Mouse (Mus musculus) limb, embryonic 10.5 days (tissue): ENCODE results near the gene Dusp22. TPM values are rescaled to one million over a fixed set of nuclear protein-coding genes. Genes with fewer than 3 reads are reported as not detected.

Experiments
- DNase-seq: peaks from one replicate; pipeline ENCODE4 v3.0.0-alpha.2; 2017; ENCODE audit warnings: low spot score
- H3K27ac ChIP-seq: fragments of 300-500 bp; sonication (generic); 2 replicates; pipeline ENCODE4 v1.5.1; 2016; ENCODE audit warnings: mild to moderate bottlenecking
- H3K27me3 ChIP-seq: fragments of 300-500 bp; sonication (generic); 2 replicates; pipeline ENCODE4 v1.6.1; 2016; ENCODE audit warnings: low read depth, mild to moderate bottlenecking; ENCODE audit not compliant: poor library complexity, severe bottlenecking
- H3K36me3 ChIP-seq: fragments of 300-500 bp; sonication (generic); 2 replicates; pipeline ENCODE4 v1.6.1; 2016; ENCODE audit warnings: mild to moderate bottlenecking, moderate library complexity
- H3K4me1 ChIP-seq: fragments of 300-500 bp; sonication (generic); 2 replicates; pipeline ENCODE4 v1.6.1; 2016
- H3K4me3 ChIP-seq: fragments of 300-500 bp; sonication (generic); 2 replicates; pipeline ENCODE4 v1.5.1; 2016; ENCODE audit warnings: mild to moderate bottlenecking, moderate library complexity
- H3K9me3 ChIP-seq: fragments of 300-500 bp; sonication (generic); replicated peaks from 2 replicates; pipeline ENCODE4 v1.6.1; 2016; ENCODE audit warnings: mild to moderate bottlenecking
- WGBS: fragments of 180-500 bp; shearing (Covaris S2); methylation state at CpG from one replicate; pipeline ENCODE4 v1.1.7; 2016; 5-methylcytosine and 5-hydroxymethylcytosine counted together
- polyA plus RNA-seq: library from polyadenylated mRNA; unstranded; fragments of >200 nt; fragmentation: Nextera tagmentation; extraction: Ambion mirVana; gene quantifications from 2 replicates; pipeline ENCODE4 v1.2.1, GENCODE M21; 2016

Gene Dusp22
- polyA plus RNA-seq, 1 experiment from 2014 or later, result 17.5 TPM

DNA sequence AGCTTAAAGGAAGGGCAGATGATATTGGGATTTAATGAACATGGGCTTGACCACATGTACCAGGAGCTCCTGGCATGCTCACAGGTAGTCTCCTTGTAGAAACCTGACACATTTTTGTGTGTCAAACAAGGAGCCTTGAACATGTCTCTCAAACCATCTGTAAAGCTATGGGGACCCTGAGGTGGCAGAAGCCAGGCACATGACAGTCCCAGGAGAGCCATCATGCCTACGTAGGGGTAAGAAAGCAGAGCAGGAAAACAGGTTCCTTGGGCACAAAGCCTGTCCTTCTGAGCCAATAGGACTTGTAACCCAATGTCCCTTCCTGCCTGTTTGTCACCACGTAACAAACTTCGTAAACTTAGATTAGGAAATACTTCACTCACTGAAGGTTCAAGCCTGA, 51.9 kb downstream of the Dusp22 start:
- DNase-seq, result no peak
- Histone ChIP-seq H3K36me3 (no peaks in the 10 kb centered on the region), H3K4me1 (no peaks in the 10 kb centered on the region), H3K9me3 (no peaks in the 10 kb centered on the region), H3K27ac (no peak overlapping the region), H3K4me3 (no peak overlapping the region), H3K27me3 (no peaks in the 10 kb centered on the region)
- 96% methylated on average over 3 of the region's 3 CpGs for WGBS

DNA sequence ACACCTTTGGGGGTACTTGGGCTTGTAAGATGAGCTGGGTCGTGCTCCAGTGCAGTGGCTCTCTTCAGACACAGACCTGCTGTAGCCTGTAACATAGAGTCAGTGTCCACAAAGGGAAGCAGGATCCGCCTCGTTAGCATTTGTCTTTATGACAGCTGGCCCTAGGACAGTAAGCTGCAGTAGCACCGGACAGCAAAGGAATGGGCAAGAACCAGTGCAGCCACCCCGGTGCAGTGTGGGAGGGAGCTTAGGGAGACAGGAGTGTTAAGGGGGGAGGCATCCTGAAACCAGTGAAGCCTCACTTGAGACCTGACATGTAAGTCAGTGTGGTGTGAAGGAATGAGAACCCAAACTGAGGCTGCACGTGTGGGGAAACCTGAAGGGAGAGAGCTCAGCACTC, 52.5 kb downstream of the Dusp22 start:
- DNase-seq, result no peak
- 82% methylated on average over 6 of the region's 6 CpGs for WGBS
- Histone ChIP-seq H3K4me3 (no peak overlapping the region), H3K27me3 (no peaks in the 10 kb centered on the region), H3K9me3 (no peaks in the 10 kb centered on the region), H3K36me3 (no peaks in the 10 kb centered on the region), H3K4me1 (no peaks in the 10 kb centered on the region), H3K27ac (no peak overlapping the region)

DNA sequence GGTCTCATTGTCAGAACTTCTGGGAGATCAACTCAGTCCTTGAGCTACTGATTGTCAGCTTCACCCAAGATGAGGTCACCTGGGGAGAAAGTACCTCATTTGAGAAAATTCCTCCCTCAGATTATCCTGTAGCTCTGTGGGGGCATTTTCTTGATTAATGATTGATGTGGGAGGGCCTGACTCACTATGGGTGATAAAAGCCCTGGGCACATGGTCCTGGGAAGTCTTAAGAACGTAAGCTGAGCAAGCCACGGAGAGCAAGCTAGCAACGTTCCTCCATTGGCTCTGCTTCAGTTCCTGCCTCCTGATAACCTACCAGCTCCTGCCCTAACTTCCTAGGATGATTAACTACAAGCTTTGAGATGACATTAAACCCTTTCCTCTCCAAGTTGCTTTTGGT, 53.8 kb downstream of the Dusp22 start:
- no peak for DNase-seq
- 82% methylated on average over 3 of the region's 3 CpGs for WGBS
- Histone ChIP-seq H3K27ac (no peak overlapping the region), H3K4me3 (no peak overlapping the region), H3K27me3 (no peaks in the 10 kb centered on the region), H3K9me3 (no peaks in the 10 kb centered on the region), H3K4me1 (no peaks in the 10 kb centered on the region), H3K36me3 (no peaks in the 10 kb centered on the region)

DNA sequence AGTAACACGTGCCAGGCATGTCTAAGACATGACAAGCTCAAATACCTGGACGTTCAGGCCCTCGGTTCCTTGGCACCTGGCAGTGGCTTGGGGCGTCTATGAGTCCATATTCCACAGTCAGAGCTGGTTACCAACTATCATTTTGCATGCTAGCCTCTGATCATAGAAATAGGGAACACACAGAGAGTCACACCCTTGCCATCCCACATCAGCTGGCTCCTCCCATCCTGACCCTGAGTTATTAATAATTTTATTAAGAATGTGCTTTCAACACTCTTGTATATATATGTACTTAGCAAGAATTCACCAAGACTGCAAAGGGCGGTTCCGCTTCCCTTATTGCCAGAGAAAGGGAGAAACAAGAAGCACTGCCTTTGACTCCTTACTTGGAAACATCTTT, 54.8 kb downstream of the Dusp22 start:
- Histone ChIP-seq H3K36me3 (no peaks in the 10 kb centered on the region), H3K27me3 (no peaks in the 10 kb centered on the region), H3K4me1 (peaks cover 7% of the 10 kb centered on the region; the same call in 1 of the 2 replicates), H3K4me3 (no peak overlapping the region), H3K9me3 (no peaks in the 10 kb centered on the region), H3K27ac (no peak overlapping the region)
- WGBS, result 91% methylated on average over 6 of the region's 6 CpGs
- DNase-seq, result no peak

DNA sequence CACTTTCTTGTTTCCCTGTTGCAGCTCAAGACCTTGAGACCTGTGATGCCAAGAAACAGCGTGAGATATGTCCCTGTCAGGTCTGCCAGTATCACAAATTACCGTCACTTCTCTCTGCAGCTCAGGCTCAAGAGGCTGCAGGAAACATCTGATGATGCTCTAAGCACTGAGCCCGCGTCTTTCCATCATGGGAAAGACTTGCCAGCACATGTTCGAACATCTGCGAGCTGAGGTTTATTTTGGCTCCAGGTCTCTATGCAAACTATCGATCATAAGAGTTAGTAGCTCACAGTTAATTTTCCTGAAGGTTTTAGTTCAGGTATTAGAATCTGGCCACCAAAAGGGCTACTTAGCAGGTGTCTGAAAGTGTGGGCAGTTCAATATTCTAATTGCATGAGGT, 55.3 kb downstream of the Dusp22 start:
- Histone ChIP-seq H3K36me3 (no peaks in the 10 kb centered on the region), H3K27me3 (no peaks in the 10 kb centered on the region), H3K27ac (no peak overlapping the region), H3K9me3 (no peaks in the 10 kb centered on the region), H3K4me1 (peaks cover 7% of the 10 kb centered on the region; the same call in 1 of the 2 replicates), H3K4me3 (no peak overlapping the region)
- 84% methylated on average over 7 of the region's 7 CpGs for WGBS
- no peak for DNase-seq

DNA sequence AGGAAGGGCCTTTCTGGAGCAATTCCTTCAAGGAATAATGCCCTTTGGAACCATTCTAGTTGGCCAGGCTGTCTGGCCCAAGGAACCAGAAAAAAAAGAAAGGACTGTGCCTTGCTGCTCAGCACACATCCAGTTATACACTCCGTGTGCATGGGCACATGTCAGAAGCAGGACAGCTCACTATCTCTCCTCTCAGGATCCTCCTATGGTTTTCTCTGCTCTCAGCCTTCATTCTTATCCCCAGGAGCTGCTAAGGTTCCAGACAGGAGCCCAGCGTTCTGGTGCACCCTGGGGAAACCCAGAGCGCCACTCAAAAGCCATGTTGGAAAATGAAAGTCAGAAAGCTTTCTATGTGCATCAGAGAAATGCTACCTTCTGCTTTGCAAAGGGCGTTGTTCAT, 55.8 kb downstream of the Dusp22 start:
- Histone ChIP-seq H3K27ac (no peak overlapping the region), H3K9me3 (no peaks in the 10 kb centered on the region), H3K27me3 (no peaks in the 10 kb centered on the region), H3K36me3 (no peaks in the 10 kb centered on the region), H3K4me3 (no peak overlapping the region), H3K4me1 (peaks cover 7% of the 10 kb centered on the region; the same call in 1 of the 2 replicates)
- 87% methylated on average over 4 of the region's 4 CpGs for WGBS
- DNase-seq, result no peak

DNA sequence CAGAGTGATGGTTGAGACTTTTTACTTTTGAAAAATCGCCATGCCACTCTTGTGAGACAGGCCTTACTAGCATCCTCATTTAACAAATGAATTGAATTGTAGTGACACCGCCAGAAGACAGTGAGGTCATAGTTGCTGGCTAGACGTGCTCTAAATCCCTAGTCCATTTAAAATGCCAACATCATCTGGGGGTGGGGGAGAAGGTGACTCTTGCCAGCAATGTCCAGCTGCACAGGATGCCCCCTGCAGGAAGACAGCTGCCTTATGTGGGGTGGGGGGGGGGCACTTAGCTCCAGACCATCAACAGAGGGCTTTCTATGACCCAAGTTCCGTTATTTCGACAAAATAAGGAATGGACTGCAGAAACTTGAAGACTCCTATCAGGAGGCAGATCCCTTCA, 56.8 kb downstream of the Dusp22 start:
- WGBS, result 80% methylated on average over 5 of the region's 5 CpGs

DNA sequence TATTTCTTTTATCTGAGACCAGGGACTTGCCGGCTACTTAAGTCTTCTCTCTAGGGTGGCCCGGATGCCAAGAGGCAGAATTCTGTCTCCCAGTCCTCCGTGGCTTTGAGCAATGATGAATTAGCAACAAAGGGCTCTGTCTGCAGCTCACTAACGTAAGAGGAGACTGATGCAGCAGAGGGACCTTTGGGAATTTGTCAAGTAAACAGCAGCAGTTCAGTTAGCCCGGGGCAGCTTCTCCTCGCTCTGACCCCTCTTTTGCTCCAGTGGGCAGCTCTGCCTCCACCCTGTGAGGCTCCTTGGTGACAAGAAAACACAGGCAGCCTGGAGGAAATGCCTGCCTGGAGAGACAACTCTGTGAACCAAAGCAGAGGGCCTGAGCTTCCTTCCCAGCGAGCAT, 62.8 kb downstream of the Dusp22 start:
- WGBS, result 29% methylated on average over 7 of the region's 7 CpGs
- no peak overlapping the region for H3K27ac ChIP-seq

More for the DNA sequence above, 56.8 kb downstream of the Dusp22 start:
- no peak overlapping the region for H3K4me3 ChIP-seq
- no peak for DNase-seq
- no peaks in the 10 kb centered on the region for H3K27me3 ChIP-seq
- no peaks in the 10 kb centered on the region for H3K9me3 ChIP-seq
- peaks cover 7% of the 10 kb centered on the region; the same call in 1 of the 2 replicates for H3K4me1 ChIP-seq
- H3K27ac ChIP-seq, result no peak overlapping the region
- no peaks in the 10 kb centered on the region for H3K36me3 ChIP-seq

DNA sequence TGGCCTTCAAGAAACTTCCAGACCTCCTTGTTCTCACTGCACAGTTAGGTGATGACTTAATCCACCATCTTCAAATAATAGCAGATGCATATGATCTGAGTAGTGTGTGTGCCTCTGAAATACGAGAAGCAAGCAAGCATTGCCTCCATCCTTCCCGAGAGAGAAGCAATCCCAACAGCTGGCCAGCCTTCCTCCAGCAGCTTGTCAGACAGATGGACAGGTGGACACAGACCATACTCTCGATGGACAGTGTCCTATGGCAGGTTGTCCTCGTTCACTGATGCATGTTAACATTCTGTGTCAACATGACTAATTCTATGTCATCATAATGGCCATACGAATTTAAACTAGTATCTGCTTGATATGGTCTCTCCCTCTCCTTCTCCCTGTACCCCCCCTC, 63.5 kb downstream of the Dusp22 start:
- Histone ChIP-seq H3K4me1 (peaks cover 16% of the 10 kb centered on the region; the same call in 1 of the 2 replicates), H3K27me3 (no peaks in the 10 kb centered on the region), H3K4me3 (no peak overlapping the region), H3K27ac (no peak overlapping the region), H3K9me3 (no peaks in the 10 kb centered on the region), H3K36me3 (no peaks in the 10 kb centered on the region)
- 57% methylated on average over 5 of the region's 5 CpGs for WGBS
- DNase-seq, result no peak

More for the DNA sequence above, 62.8 kb downstream of the Dusp22 start:
- H3K9me3 ChIP-seq, result no peaks in the 10 kb centered on the region
- no peak for DNase-seq
- H3K36me3 ChIP-seq, result no peaks in the 10 kb centered on the region
- H3K27me3 ChIP-seq, result no peaks in the 10 kb centered on the region
- H3K4me3 ChIP-seq, result no peak overlapping the region
- H3K4me1 ChIP-seq, result peaks cover 16% of the 10 kb centered on the region; the same call in 1 of the 2 replicates

DNA sequence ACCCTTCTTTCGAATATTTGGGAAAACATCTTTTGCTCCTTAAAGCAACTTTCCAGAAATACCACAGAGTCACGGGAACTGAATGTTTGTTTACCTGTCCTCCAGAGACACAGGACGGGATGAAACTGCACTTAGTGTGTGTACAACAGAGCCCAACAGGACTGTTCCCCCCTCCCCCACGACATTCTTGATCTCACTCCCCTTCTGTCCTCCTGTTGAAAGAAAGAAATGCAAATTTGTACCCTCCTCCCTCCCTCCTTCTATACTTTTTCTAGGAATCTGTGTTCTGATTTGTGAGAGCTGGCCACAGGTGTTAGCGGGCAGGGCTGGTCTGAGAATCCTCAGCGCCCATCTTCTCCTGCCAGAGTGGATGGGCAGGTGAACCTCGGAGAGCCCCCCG, 64.1 kb downstream of the Dusp22 start:
- peaks cover 16% of the 10 kb centered on the region; the same call in 1 of the 2 replicates for H3K4me1 ChIP-seq
- H3K9me3 ChIP-seq, result no peaks in the 10 kb centered on the region
- no peak overlapping the region for H3K4me3 ChIP-seq
- no peak for DNase-seq
- 69% methylated on average over 8 of the region's 8 CpGs for WGBS
- H3K36me3 ChIP-seq, result no peaks in the 10 kb centered on the region
- no peaks in the 10 kb centered on the region for H3K27me3 ChIP-seq
- no peak overlapping the region for H3K27ac ChIP-seq

DNA sequence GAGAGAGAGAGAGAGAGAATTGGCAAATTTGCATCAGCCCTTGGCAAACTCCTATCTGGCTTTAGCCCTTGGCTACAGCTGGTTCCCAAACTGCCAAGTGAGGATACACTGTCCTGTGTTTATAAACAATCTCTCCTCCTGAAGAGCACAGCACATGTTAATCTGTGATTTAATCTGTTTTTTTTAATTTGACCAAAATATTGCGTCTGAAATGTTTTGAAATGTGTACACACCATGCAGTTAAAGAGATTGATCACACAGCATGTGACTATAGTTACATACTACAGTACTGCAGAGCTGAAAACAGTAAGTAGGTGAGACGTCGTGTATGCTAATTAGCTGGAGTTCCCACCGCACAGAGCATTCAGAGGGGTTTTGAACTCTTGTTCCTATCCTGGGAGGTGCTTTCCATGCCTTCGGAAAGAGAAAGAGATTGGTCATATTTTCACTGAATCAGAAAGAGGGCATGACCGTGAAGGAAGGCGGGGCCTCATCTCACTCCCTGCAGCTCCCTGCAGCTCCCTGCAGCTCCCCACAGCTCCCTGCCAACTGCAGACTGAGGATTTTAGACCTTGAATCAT, 65.0 kb downstream of the Dusp22 start:
- peaks cover 9% of the 10 kb centered on the region; the same call in 1 of the 2 replicates for H3K4me1 ChIP-seq
- no peak overlapping the region for H3K27ac ChIP-seq
- WGBS, result 40% methylated on average over 7 of the region's 7 CpGs
- H3K9me3 ChIP-seq, result no peaks in the 10 kb centered on the region
- no peaks in the 10 kb centered on the region for H3K27me3 ChIP-seq
- H3K36me3 ChIP-seq, result no peaks in the 10 kb centered on the region
- no peak for DNase-seq
- H3K4me3 ChIP-seq, result no peak overlapping the region

DNA sequence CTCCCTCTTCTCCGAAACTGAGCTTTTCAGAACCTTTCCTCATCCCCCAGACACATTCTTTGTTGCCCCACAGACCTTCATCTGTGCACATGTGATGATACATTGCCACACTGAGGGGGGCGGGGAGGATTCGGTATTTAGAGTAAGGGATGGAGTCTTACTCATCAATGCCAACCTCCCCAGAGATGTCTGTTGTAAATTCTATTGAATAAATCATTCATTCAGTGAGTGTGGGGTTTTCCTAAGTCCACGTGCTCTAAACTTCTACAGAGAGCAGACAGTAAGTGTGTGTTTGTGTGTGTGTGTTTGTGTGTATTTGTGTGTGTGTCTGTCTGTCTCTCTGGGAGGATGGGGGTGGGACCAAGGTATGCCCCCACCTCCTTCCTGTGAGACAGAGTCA, 67.1 kb downstream of the Dusp22 start:
- Histone ChIP-seq H3K4me3 (no peak overlapping the region), H3K9me3 (no peaks in the 10 kb centered on the region), H3K27me3 (no peaks in the 10 kb centered on the region), H3K27ac (no peak overlapping the region), H3K36me3 (no peaks in the 10 kb centered on the region), H3K4me1 (peaks cover 9% of the 10 kb centered on the region; the same call in 1 of the 2 replicates)
- WGBS, result 85% methylated on average over 4 of the region's 4 CpGs
- DNase-seq, result no peak

DNA sequence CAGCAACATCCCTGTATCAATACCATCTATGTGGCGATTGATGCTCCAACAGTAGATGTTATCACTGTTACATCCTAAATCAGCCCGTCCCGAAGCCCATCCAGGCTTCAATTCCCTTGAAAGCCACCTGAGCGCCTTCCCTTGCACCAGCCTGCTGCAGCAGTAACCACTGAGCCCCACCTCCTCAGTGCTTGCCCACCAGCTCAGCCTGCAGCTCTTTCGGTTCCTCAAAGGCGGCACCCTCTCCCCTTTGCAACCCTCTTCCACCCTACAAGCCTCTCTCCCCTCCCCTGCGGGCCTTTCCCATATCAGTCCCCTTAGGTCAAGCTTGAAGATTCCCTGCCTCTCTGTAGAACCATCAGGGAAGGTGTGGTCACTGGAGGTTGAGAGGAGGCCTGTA, 68.4 kb downstream of the Dusp22 start:
- H3K27me3 ChIP-seq, result no peaks in the 10 kb centered on the region
- no peak overlapping the region for H3K27ac ChIP-seq
- no peak overlapping the region for H3K4me3 ChIP-seq
- no peaks in the 10 kb centered on the region for H3K9me3 ChIP-seq
- DNase-seq, result no peak
- 94% methylated on average over 7 of the region's 7 CpGs for WGBS
- H3K4me1 ChIP-seq, result peaks cover 5% of the 10 kb centered on the region; the same call in 1 of the 2 replicates
- H3K36me3 ChIP-seq, result no peaks in the 10 kb centered on the region

DNA sequence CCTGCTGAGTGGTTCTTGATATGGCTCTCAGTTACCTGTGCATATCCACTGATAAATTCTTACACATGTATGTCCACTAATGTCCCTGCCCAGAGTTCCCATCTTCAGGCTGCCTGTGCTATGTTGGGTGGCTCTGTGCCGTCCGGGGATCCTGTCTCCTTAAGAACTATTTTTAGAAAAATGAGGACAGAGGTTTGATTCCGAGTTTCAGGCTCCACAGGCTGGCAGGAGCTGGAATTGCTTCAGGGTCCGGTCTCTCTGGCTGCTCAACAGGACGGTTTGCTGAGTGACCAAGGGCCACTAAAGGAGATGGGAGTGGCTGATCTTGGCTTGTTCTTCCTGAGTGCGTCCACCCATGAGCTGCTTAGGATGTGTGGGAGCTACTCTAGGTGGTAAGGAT, 69.4 kb downstream of the Dusp22 start:
- 61% methylated on average over 6 of the region's 6 CpGs for WGBS

More for the DNA sequence above, 69.4 kb downstream of the Dusp22 start:
- Histone ChIP-seq H3K36me3 (no peaks in the 10 kb centered on the region), H3K4me3 (no peak overlapping the region), H3K27ac (no peak overlapping the region), H3K27me3 (no peaks in the 10 kb centered on the region), H3K9me3 (no peaks in the 10 kb centered on the region), H3K4me1 (peaks cover 5% of the 10 kb centered on the region; the same call in 1 of the 2 replicates)
- DNase-seq, result no peak
